Mouse (Mus musculus) lung, postnatal 0 days (tissue): ENCODE results near the gene Fam83d.

ENCODE experiments used
- CTCF ChIP-seq: IDR thresholded peaks from 2 replicates; pipeline ENCODE4 v1.5.1; 2016; ENCODE audit warnings: antibody characterized with exemption, mild to moderate bottlenecking
- EP300 ChIP-seq: IDR thresholded peaks from 2 replicates; pipeline ENCODE4 v1.6.1; 2016; ENCODE audit warnings: antibody characterized with exemption, mild to moderate bottlenecking, control low read depth

DNA sequence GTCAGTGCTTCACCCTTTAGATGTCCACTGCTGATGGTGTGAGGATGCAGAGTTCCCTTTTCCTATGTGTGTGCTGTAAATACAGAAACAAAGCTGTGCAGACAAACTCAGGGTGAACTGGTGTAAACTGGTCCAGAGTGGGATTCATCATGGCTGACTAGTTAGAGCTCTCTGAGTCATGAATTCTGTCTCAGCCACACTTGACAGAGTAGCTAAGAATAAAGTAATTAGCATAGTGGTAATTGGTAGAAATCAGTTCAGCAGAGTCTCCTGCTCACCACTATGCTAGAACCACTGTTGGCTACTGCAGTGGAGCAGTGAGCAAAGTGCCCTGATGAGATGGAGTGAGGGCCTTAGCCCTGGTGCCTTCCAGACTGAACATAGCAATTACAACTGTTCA, 47.8 kb downstream of the Fam83d start:
- TF ChIP-seq CTCF = no peak
- TF ChIP-seq EP300 = no peak
